Mouse (Mus musculus) intestine, embryonic 15.5 days (tissue): ENCODE measurements around the gene Ttll6. TPM values are rescaled to one million over a fixed set of nuclear protein-coding genes. Genes with fewer than 3 reads are reported as not detected.
"Not testable (repeated sequence)": the region's sequence is repeated elsewhere in the genome, so short reads cannot be mapped to it uniquely, and the experiment has no call there.

Source experiments
- ATAC-seq: fragments of 200-750 bp; cut with Nextera tagmentation; 2 replicates; pipeline ENCODE4 v1.8.0; 2017; ENCODE audit warnings: moderate TSS enrichment, moderate library complexity
- H3K27ac ChIP-seq: fragments of 300-500 bp; sonication (generic); 2 replicates; pipeline ENCODE4 v1.5.1; 2015; ENCODE audit warnings: mild to moderate bottlenecking, inconsistent platforms
- H3K27me3 ChIP-seq: fragments of 300-500 bp; sonication (generic); replicated peaks from 2 replicates; pipeline ENCODE4 v1.6.1; 2015; ENCODE audit warnings: inconsistent platforms
- H3K36me3 ChIP-seq: fragments of 300-500 bp; sonication (generic); 2 replicates; pipeline ENCODE4 v1.6.1; 2015; ENCODE audit warnings: inconsistent platforms
- H3K4me1 ChIP-seq: fragments of 300-500 bp; sonication (generic); replicated peaks from 2 replicates; pipeline ENCODE4 v1.6.1; 2015; ENCODE audit warnings: inconsistent platforms
- H3K4me2 ChIP-seq: fragments of 300-500 bp; sonication (generic); replicated peaks from 2 replicates; pipeline ENCODE4 v1.6.1; 2015; ENCODE audit warnings: mild to moderate bottlenecking, inconsistent platforms
- H3K4me3 ChIP-seq: fragments of 300-500 bp; sonication (generic); replicated peaks from 2 replicates; pipeline ENCODE4 v1.5.1; 2015; ENCODE audit warnings: inconsistent platforms
- H3K9ac ChIP-seq: fragments of 300-500 bp; sonication (generic); 2 replicates; pipeline ENCODE4 v1.6.1; 2015; ENCODE audit warnings: inconsistent platforms
- H3K9me3 ChIP-seq: fragments of 300-500 bp; sonication (generic); 2 replicates; pipeline ENCODE4 v1.6.1; 2016; ENCODE audit warnings: inconsistent platforms
- WGBS: fragments of 180-500 bp; shearing (Covaris S2); methylation state at CpG from one replicate; pipeline ENCODE4 v1.1.7; 2015; 5-methylcytosine and 5-hydroxymethylcytosine counted together
- polyA plus RNA-seq: library from polyadenylated mRNA; unstranded; fragments of >200 nt; fragmentation: Nextera tagmentation; extraction: Ambion mirVana; gene quantifications from 2 replicates; pipeline ENCODE4 v1.2.1, GENCODE M21; 2015

Gene Ttll6
- polyA plus RNA-seq: 0.37 and 0.40 TPM in 2 replicates

DNA sequence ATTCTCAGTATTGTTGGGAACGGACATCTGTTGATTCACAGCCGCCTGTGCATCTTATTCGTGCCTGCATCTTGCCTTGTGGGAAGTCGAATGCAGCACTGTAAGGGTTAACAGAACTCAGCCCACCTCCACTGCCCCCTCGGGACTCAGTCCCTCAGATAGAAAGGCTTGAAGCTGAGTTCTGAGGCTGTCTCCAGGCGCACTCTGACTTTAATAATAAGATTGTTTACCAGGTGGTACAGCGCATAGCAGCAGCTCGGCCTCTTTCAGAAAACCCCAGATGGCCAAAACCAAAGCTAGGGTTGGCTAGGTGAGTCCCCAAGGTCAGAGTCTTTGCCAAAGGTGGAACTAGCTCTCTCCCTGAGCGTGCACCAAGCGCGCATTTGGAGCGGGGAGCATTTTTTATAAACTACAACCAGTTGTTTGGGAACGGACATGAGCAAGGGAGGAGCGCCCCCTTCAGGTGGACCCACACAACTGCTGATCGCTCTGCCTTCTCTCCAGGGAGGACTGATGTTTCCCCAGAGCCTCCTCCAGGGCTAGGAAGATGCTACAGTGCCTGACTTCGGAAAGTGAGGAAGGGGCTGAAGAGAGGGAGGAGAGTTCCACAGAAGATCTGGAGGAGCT, at the start of gene Ttll6:
Gene Ttll6 (plus strand): TSS at position 548 of the 627 bp plus-strand sequence.
- no peak within 1 kb of the TSS for H3K9ac ChIP-seq
- 19% methylated on average over 16 of the region's 16 CpGs for WGBS
- no peaks in the 10 kb centered on the region for H3K36me3 ChIP-seq
- peak within 1 kb of the TSS; percentile 49 for H3K4me2 ChIP-seq
- no peak within 1 kb of the TSS for H3K27ac ChIP-seq
- H3K4me3 ChIP-seq: no peak within 1 kb of the TSS
- peak; percentile 44; the same call in 1 of the 2 replicates for ATAC-seq
- H3K4me1 ChIP-seq: peaks cover 4% of the 10 kb centered on the region; the same call in 1 of the 2 replicates
- H3K27me3 ChIP-seq: no peaks in the 10 kb centered on the region
- no peaks in the 10 kb centered on the region for H3K9me3 ChIP-seq

DNA sequence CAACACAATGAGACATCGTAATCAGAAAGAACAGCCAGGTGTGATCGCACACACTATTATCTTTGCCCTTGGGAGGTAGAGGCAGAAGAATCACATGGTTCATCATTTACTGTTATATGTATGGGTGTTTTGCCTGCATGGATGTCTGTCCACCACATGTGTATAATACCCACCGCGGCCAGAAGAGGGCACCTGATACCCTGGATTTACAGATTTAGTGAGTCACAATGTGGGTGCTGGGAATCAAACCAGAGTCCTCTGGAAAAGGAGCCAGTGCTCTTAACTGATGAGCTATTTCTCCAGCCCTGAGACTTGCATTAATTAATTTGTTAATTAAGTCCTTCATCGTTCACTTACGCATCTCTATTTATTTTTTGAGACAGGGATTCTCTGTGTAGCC, 45.6 kb upstream of the Ttll6 start:
- Histone ChIP-seq H3K27me3 (no peaks in the 10 kb centered on the region), H3K36me3 (no peaks in the 10 kb centered on the region), H3K4me2 (no peak overlapping the region), H3K4me3 (no peak overlapping the region), H3K9ac (no peak overlapping the region), H3K9me3 (no peaks in the 10 kb centered on the region), H3K27ac (no peak overlapping the region), H3K4me1 (no peaks in the 10 kb centered on the region)
- no peak for ATAC-seq
- 91% methylated on average over 6 of the region's 6 CpGs for WGBS

- Histone ChIP-seq H3K9me3 (no peaks in the 10 kb centered on the region), H3K4me1 (no peaks in the 10 kb centered on the region), H3K27me3 (no peaks in the 10 kb centered on the region), H3K4me3 (no peak overlapping the region), H3K4me2 (no peak overlapping the region), H3K27ac (no peak overlapping the region), H3K9ac (no peak overlapping the region), H3K36me3 (no peaks in the 10 kb centered on the region)
- ATAC-seq: no peak
- 66% methylated on average over 2 of the region's 2 CpGs for WGBS
These were observed 42.5 kb upstream of the Ttll6 start for GRCm38 (mm10) chr11:96091073-96091472.

- H3K27me3 ChIP-seq: no peaks in the 10 kb centered on the region
- no peaks in the 10 kb centered on the region for H3K4me1 ChIP-seq
- H3K36me3 ChIP-seq: no peaks in the 10 kb centered on the region
- H3K9ac ChIP-seq: no peak overlapping the region
- H3K4me2 ChIP-seq: no peak overlapping the region
- 45% methylated on average over 7 of the region's 7 CpGs for WGBS
- no peak overlapping the region for H3K4me3 ChIP-seq
- H3K27ac ChIP-seq: no peak overlapping the region
- no peaks in the 10 kb centered on the region for H3K9me3 ChIP-seq
- no peak for ATAC-seq
These were observed 40.8 kb upstream of the Ttll6 start for GRCm38 (mm10) chr11:96092674-96093291.

DNA sequence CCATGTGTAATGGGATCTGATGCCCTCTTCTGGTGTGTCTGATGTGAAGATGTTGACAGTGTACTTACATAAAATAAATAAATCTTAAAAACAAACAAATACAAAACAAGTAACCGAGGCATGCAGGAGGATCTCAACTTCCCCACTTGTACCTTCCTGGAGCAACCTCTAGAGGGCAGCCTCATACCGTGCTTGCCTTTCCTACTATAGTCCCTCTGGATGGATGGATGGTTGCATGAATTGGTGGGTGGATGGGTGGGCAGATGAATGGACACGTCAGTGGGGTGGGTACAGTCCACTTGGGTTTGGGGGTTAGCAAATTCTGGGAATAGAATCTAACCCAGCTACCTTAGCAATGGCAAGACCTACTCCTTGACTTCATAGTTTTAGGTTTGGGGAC, 40.2 kb upstream of the Ttll6 start:
- no peaks in the 10 kb centered on the region for H3K36me3 ChIP-seq
- no peaks in the 10 kb centered on the region for H3K4me1 ChIP-seq
- no peak overlapping the region for H3K9ac ChIP-seq
- H3K9me3 ChIP-seq: no peaks in the 10 kb centered on the region
- H3K27me3 ChIP-seq: no peaks in the 10 kb centered on the region
- WGBS: 3% methylated on average over 3 of the region's 3 CpGs
- H3K27ac ChIP-seq: no peak overlapping the region
- H3K4me3 ChIP-seq: no peak overlapping the region
- ATAC-seq: no peak; the same call in 1 of the 2 replicates
- no peak overlapping the region for H3K4me2 ChIP-seq

DNA sequence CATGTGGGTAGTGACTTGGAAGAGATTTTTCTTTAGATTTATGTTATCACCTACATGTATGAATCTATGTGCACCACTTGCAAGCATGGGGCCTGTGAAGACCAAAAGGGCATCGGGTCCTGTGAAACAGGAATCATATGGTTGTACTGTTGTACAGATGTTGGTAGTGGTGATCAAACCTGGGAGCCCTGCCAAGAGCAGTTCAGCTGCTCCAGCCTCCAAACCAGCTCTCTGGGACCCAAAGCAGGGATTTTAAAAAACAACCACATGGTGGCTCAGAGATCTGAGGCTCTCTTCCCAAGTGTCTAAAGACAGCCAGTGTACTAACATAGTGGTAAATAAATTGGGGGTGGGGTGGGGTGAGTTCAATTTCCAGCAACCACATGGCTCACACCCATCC, 25.2 kb upstream of the Ttll6 start:
- 82% methylated on average over 1 of the region's 1 CpGs for WGBS
- no peaks in the 10 kb centered on the region for H3K4me1 ChIP-seq
- H3K9ac ChIP-seq: no peak overlapping the region
- H3K4me2 ChIP-seq: no peak overlapping the region
- no peaks in the 10 kb centered on the region for H3K27me3 ChIP-seq
- H3K4me3 ChIP-seq: no peak overlapping the region
- H3K27ac ChIP-seq: no peak overlapping the region
- no peaks in the 10 kb centered on the region for H3K36me3 ChIP-seq
- ATAC-seq: no peak
- no peaks in the 10 kb centered on the region for H3K9me3 ChIP-seq

DNA sequence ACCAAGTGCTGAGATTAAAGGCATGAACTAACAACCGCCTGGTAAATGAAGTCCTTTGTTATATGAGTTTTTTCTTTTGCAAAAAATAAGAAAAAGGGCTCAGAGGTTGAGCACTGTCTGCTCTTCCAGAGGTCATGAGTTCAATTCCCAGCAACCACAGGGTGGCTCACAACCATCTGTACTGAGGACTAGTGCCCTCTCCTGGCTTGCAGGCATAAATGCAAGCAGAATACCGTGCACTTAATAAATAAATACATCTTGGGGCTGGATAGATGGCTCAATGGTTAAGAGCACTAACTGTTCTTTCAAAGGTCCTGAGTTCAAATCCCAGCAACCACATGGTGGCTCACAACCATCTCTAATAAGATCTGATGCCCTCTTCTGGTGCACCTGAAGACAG, 22.6 kb upstream of the Ttll6 start:
- H3K27me3 ChIP-seq, ATAC-seq, H3K27ac ChIP-seq, H3K4me1 ChIP-seq, H3K4me2 ChIP-seq, H3K4me3 ChIP-seq, H3K36me3 ChIP-seq, H3K9me3 ChIP-seq, H3K9ac ChIP-seq: not testable (repeated sequence)
- WGBS: 62% methylated on average over 2 of the region's 2 CpGs

DNA sequence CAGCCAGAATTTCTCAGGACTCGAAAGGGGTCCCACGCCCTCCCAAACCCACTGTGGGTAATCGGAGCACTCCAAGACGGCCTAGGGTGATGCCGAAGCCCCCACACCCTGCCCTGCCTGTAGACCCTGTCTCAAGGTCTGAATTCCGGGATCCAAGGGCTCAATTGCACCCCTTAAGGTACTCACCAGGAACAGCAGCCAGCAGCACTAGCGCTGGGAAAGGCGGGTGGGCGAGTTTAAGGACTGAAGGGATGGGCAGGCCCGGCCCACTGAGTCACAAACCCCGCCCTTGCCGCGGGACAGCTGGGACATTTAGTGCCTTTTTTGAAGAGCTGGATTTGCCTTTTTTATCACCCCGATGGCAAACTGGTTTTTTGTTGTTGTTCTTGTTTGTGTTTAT, 21.8 kb upstream of the Ttll6 start, which contains the start of gene Calcoco2:
Gene Calcoco2 (minus strand): TSS at position 214 of the 400 bp plus-strand sequence.
- no peak within 1 kb of the TSS for H3K9ac ChIP-seq
- H3K36me3 ChIP-seq: no peaks in the 10 kb centered on the region
- no peaks in the 10 kb centered on the region for H3K4me1 ChIP-seq
- no peak within 1 kb of the TSS for H3K27ac ChIP-seq
- no peaks in the 10 kb centered on the region for H3K9me3 ChIP-seq
- ATAC-seq: no peak
- H3K4me2 ChIP-seq: no peak within 1 kb of the TSS
- 37% methylated on average over 14 of the region's 14 CpGs for WGBS
- H3K27me3 ChIP-seq: no peaks in the 10 kb centered on the region
- no peak within 1 kb of the TSS for H3K4me3 ChIP-seq

DNA sequence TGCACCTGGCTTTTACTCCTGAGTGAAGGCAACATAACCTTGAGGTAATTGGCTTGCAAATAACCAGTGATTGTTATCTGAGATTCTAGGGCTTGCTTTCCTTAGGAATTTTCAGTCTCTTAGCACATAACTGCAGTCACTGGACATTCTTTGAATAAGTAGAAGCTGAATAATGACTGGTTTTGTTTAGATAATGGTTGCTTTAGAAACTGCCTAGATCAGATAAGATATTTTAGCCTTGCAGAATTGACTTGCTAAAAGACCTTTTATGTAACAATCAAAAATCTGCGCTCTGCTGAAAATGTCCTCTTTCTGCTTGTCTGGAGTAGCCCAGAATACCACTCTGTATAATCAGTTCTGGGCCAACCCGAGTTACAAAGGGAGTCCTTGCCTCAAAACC, 19.5 kb upstream of the Ttll6 start:
- Histone ChIP-seq H3K27me3 (no peaks in the 10 kb centered on the region), H3K4me1 (no peaks in the 10 kb centered on the region), H3K9me3 (no peaks in the 10 kb centered on the region), H3K4me3 (no peak overlapping the region), H3K4me2 (no peak overlapping the region), H3K9ac (no peak overlapping the region), H3K27ac (no peak overlapping the region), H3K36me3 (no peaks in the 10 kb centered on the region)
- ATAC-seq: no peak
- 41% methylated on average over 2 of the region's 2 CpGs for WGBS

DNA sequence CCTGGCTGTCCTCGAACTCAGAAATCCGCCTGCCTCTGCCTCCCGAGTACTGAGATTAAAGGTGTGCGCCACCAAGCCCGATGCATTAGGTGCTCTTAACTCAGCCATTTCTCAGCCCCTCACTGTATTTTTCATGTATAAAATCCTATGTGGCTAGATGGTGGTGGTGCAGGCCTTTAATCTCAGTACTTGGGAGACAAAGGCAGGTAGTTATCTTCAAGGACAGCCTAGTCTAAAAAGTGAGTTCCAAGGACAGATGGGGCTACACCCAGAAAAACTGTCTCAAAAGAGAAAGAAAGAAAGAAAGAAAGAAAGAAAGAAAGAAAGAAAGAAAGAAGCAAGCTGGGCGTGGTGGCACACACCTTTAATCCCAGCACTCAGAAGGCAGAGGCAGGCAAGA, 18.2 kb upstream of the Ttll6 start:
- Histone ChIP-seq H3K4me2 (no peak overlapping the region), H3K9ac (no peak overlapping the region), H3K27ac (no peak overlapping the region), H3K27me3 (no peaks in the 10 kb centered on the region), H3K4me3 (no peak overlapping the region), H3K9me3 (no peaks in the 10 kb centered on the region), H3K36me3 (no peaks in the 10 kb centered on the region), H3K4me1 (no peaks in the 10 kb centered on the region)
- 89% methylated on average over 6 of the region's 6 CpGs for WGBS
- no peak for ATAC-seq

- no peaks in the 10 kb centered on the region for H3K9me3 ChIP-seq
- WGBS: 87% methylated on average over 3 of the region's 3 CpGs
- no peak for ATAC-seq
These were observed 17.5 kb upstream of the Ttll6 start for GRCm38 (mm10) chr11:96116116-96116515.

DNA sequence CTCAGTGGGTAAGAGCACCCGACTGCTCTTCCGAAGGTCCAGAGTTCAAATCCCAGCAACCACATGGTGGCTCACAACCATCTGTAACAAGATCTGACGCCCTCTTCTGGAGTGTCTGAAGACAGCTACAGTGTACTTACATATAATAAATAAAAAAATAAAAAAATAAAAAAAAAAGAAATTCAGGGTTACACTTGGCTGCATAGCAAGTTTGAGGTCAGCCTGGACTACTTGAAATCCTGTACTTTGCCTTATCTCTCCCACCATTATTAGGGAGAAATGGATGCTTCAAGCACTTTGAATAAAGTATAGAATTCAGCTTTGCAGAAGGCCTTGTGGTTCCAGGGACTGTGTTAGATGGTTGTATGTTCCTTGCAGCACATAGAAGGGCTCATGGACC, 16.7 kb upstream of the Ttll6 start:
- H3K4me3 ChIP-seq, H3K27me3 ChIP-seq, H3K4me1 ChIP-seq, H3K4me2 ChIP-seq, H3K36me3 ChIP-seq, H3K9ac ChIP-seq, H3K27ac ChIP-seq, ATAC-seq, H3K9me3 ChIP-seq: not testable (repeated sequence)
- WGBS: 72% methylated on average over 3 of the region's 3 CpGs

More at GRCm38 (mm10) chr11:96116116-96116515, 17.5 kb upstream of the Ttll6 start:
- Histone ChIP-seq H3K4me3 (no peak overlapping the region), H3K9ac (no peak overlapping the region), H3K36me3 (no peaks in the 10 kb centered on the region), H3K4me2 (no peak overlapping the region), H3K27ac (no peak overlapping the region), H3K4me1 (no peaks in the 10 kb centered on the region), H3K27me3 (no peaks in the 10 kb centered on the region)

DNA sequence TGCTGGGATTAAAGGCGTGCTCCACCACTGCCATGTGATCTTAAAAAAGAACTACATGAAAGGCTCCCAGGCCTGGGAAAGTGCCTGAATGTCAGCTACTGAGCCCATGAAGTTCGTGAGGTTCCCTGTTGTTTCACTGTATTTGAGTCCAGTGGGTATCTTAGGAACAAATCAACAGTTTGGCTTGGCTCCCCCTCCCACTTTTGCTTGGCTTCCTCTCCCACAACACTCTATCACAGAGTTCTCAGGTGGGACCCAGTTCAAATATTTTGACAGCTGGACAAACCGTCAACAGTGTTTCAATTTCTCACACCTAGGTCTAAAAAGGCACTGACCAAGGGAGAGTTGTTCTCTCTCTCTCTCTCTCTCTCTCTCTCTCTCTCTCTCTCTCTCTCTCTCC, 14.2 kb upstream of the Ttll6 start:
- WGBS: 66% methylated on average over 3 of the region's 3 CpGs
- H3K36me3 ChIP-seq: no peaks in the 10 kb centered on the region
- 0 out of 2 replicates have a peak, but pooled peaks have one; percentile 31 for ATAC-seq

More for the DNA sequence above, 14.2 kb upstream of the Ttll6 start:
- Histone ChIP-seq H3K9me3 (no peaks in the 10 kb centered on the region), H3K4me2 (no peak overlapping the region), H3K9ac (no peak overlapping the region), H3K4me1 (peaks cover 3% of the 10 kb centered on the region; the same call in 1 of the 2 replicates), H3K27ac (no peak overlapping the region), H3K27me3 (peaks cover 7% of the 10 kb centered on the region), H3K4me3 (no peak overlapping the region)
